Mouse (Mus musculus): ENCODE data around the gene Lgr4.

DNA sequence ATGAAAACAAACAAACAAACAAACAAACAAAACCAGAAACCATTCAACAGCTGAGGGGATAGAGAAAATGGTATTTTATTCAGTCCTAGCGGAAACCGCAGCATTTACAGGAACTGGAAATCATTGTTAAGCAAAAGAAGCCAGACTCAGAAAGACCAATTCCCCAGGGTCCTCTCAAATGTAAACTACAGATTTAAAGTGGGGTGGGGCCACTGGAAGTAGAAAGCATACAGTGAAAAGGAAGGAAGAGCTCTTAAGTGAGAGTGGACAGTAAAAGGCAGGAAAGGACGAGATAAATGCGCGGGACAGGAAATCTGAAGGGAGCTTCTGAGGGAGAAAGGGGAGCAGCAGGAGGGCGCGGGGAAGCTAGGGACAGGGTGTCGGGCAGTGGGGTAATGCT, 4.2 kb upstream of the Lgr4 start:
- TF ChIP-seq ZC3H11A (IDR thresholded peaks at IDR 0.05; ENCODE audit: borderline replicate concordance, low read depth, low read length) = no peak
- TF ChIP-seq HCFC1 (IDR thresholded peaks at IDR 0.05; ENCODE audit: borderline replicate concordance, insufficient read depth, low read length) = no peak
- no peak for TF ChIP-seq MAFK (IDR thresholded peaks at IDR 0.05; ENCODE audit: insufficient read depth, low read depth, low read length)
- no peak for TF ChIP-seq CHD2 (IDR thresholded peaks at IDR 0.05; ENCODE audit: low read depth, low read length)
